Mouse (Mus musculus): ENCODE results near the gene Pdzd7. TPM values are rescaled to one million over a fixed set of nuclear protein-coding genes. Genes with fewer than 3 reads are reported as not detected.

Pdzd7 gene
- polyA plus RNA-seq, 2 experiments: 0.03 TPM; not detected in 1

DNA sequence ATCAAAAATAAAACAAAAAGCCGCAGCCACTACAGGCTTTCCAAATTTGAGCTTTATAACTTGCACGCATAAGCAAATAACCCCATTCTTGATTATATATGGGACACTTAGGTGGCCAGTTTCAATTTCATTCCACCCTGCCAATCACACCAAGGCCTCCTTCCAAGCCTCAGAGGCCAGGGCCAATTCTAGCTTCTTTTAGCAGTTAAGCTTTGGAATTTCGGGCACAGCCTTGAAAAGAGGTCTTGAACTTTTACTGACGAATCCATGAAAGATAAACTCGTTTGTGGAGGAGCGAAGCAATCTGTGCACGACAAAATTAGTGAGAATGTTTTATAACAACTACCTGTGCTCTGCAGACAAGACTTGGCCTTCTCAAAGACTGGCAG lies 12.2 kb upstream of the Pdzd7 start:
- WGBS (ENCODE audit: insufficient replicate concordance): 41% methylated on average over 7 of the region's 7 CpGs
- H3K4me1 ChIP-seq (replicated peaks; ENCODE audit: control insufficient read depth in 2 of 2, insufficient read depth in 2 of 2, low read length in 1 of 2): peaks cover 18 to 27% of the 10 kb centered on the region in 2 experiments
- TF ChIP-seq CTCF (IDR thresholded peaks at IDR 0.05; ENCODE audit: low read depth) (no peak), EP300 (IDR thresholded peaks at IDR 0.05; ENCODE audit: low read depth) (no peak)
- no peaks in the 10 kb centered on the region for H3K9me3 ChIP-seq (ENCODE audit: control insufficient read depth, low read length)
- peak overlapping the region; percentile 70 for H3K27ac ChIP-seq
- H3K4me2 ChIP-seq (ENCODE audit: low read depth): peak overlapping the region; percentile 92
- no peaks in the 10 kb centered on the region for H3K36me3 ChIP-seq (replicated peaks; ENCODE audit: control insufficient read depth, insufficient read depth, low read depth)
- peak overlapping the region; percentile 74 to 78 for H3K4me3 ChIP-seq (ENCODE audit: insufficient read depth in 1 of 2, low read depth in 2 of 2, low read length in 2 of 2)
- H3K27me3 ChIP-seq (ENCODE audit: control insufficient read depth, insufficient read depth, low read length): no peaks in the 10 kb centered on the region
- peak overlapping the region; percentile 88 for H3K9ac ChIP-seq (replicated peaks)
- no peak for DNase-seq (ENCODE audit: low read depth in 3 of 3, low spot score in 3 of 3)
- ATAC-seq (ENCODE audit: insufficient read depth): no peak

DNA sequence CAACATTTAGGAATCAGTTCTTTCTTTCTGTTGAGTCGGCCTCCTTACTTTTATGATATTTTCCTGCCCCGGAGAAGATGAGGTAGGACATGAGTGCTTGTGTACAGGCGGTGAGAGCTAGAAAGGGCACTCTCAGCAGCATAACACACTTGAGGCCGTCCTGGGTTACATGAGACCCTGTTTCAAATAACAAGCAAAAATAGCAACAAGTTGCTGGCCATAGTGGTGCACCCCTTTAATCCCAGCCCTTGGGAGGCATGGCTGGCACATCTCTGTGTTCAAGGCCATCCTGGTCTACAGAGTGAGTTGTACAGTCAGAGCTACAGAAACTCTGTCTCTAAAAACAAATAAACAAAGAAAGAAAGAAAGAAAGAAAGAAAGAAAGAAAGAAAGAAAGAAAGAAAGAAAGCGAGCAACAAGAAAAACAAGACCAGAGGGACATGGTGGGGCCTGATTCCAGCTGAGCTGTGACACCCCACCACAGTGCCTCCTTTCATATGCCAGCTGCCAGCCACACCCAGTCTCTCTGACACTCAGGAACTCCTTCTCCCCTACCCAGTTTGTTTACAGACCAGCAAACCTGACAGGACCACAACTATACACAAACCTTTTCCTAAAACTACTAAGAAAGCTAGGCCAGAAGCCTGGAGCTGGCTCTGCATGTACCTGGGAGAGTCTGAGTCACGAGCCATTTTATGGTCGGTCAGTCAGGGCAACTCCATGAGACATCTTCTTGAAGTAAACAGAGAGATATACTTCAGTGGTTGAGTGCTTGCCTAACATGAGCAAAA lies 11.6 kb upstream of the Pdzd7 start:
- Histone ChIP-seq H3K27ac (peak overlapping the region; percentile 70), H3K36me3 (replicated peaks; ENCODE audit: control insufficient read depth, insufficient read depth, low read depth) (no peaks in the 10 kb centered on the region), H3K9me3 (ENCODE audit: control insufficient read depth, low read length) (no peaks in the 10 kb centered on the region), H3K9ac (replicated peaks) (peak overlapping the region; percentile 20; the same call in 1 of the 2 replicates), H3K4me3 (ENCODE audit: insufficient read depth in 1 of 2, low read depth in 2 of 2, low read length in 2 of 2) (peak overlapping the region in 1 of 2 experiments; percentile 74; a peak in 2 of 4 replicates), H3K27me3 (ENCODE audit: control insufficient read depth, insufficient read depth, low read length) (no peaks in the 10 kb centered on the region), H3K4me2 (ENCODE audit: low read depth) (peak overlapping the region; percentile 92), H3K4me1 (replicated peaks; ENCODE audit: control insufficient read depth in 2 of 2, insufficient read depth in 2 of 2, low read length in 1 of 2) (peaks cover 18 to 27% of the 10 kb centered on the region in 2 experiments)
- ATAC-seq (ENCODE audit: insufficient read depth): no peak
- 62% methylated on average over 7 of the region's 7 CpGs for WGBS (ENCODE audit: insufficient replicate concordance)
- no peak for TF ChIP-seq EP300 (IDR thresholded peaks at IDR 0.05; ENCODE audit: low read depth)
- TF ChIP-seq CTCF (IDR thresholded peaks at IDR 0.05; ENCODE audit: low read depth): no peak
- no peak for DNase-seq (ENCODE audit: low read depth in 3 of 3, low spot score in 3 of 3)

DNA sequence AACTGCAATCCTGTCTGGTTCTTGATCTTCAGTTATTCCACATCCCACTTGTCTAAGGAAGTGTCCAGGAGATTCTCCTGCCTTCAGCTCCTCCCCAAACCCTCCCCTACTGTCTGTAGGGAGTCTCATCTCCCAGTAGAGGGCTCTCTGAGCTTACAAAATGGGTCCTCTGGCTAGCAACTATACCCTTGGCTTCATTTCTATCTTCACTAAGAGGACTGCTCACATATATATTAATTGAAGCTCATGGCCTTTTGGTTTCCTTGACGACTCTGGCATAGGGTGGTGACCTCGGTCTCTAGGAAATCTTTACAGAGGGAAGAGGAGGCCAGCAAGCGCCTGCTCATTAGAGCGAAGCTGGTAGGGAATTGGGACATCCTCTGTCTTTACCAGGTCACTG lies 10.8 kb upstream of the Pdzd7 start:
- ATAC-seq (ENCODE audit: insufficient read depth) (no peak), DNase-seq (ENCODE audit: low read depth in 3 of 3, low spot score in 3 of 3) (no peak)
- no peaks in the 10 kb centered on the region for H3K9me3 ChIP-seq (ENCODE audit: control insufficient read depth, low read length)
- no peak overlapping the region for H3K9ac ChIP-seq (replicated peaks)
- no peaks in the 10 kb centered on the region for H3K36me3 ChIP-seq (replicated peaks; ENCODE audit: control insufficient read depth, insufficient read depth, low read depth)
- TF ChIP-seq CTCF (IDR thresholded peaks at IDR 0.05; ENCODE audit: low read depth): peak; percentile 72
- TF ChIP-seq EP300 (IDR thresholded peaks at IDR 0.05; ENCODE audit: low read depth): no peak
- H3K4me2 ChIP-seq (ENCODE audit: low read depth): no peak overlapping the region
- no peak overlapping the region for H3K27ac ChIP-seq
- no peak overlapping the region for H3K4me3 ChIP-seq (ENCODE audit: insufficient read depth in 1 of 2, low read depth in 2 of 2, low read length in 2 of 2)
- no peaks in the 10 kb centered on the region for H3K27me3 ChIP-seq (ENCODE audit: control insufficient read depth, insufficient read depth, low read length)
- H3K4me1 ChIP-seq (replicated peaks; ENCODE audit: control insufficient read depth in 2 of 2, insufficient read depth in 2 of 2, low read length in 1 of 2): peaks cover 18 to 27% of the 10 kb centered on the region in 2 experiments
- WGBS (ENCODE audit: insufficient replicate concordance): 34% methylated on average over 4 of the region's 4 CpGs

DNA sequence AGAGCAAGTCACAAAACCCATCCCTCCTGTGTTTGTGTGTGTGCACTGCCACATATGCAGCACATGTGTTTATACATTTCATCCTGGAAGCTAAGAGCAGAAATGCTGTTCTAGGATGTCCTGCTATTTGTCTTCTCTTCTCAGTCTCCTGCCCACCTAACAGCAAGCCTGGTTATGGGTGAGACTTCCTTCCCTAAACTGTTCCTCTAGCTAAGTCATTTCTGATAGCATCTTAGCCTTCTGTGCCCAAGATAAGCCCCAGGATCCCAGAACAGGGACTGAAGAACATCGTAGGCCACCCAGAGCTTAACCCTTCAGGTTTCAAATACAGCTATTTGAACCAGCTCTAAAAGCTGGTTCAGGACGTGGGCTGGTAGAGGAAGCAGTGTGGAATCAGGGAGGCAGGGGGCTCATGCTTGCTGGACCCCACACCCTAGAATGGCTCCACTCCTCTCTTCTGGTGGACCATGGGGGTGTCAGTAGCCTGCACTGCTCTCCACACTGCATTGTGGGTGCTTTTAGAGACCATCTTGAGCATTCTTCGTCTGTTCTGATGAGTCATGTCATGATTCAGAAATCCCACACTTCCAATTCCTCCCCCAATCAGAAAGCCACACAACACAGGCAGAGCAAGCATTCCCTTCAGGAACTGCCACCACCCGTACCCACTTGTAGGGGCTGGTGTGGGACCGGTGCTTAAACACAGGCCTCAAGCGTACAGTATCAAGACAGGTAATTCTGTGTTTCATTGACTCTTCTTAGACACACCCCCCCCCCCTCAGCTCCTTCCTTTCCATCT lies 9.6 kb upstream of the Pdzd7 start:
- H3K9me3 ChIP-seq (ENCODE audit: control insufficient read depth, low read length): no peaks in the 10 kb centered on the region
- DNase-seq (ENCODE audit: low read depth in 3 of 3, low spot score in 3 of 3) (no peak), ATAC-seq (ENCODE audit: insufficient read depth) (no peak)
- no peak overlapping the region for H3K27ac ChIP-seq
- no peak overlapping the region for H3K4me2 ChIP-seq (ENCODE audit: low read depth)
- H3K4me3 ChIP-seq (ENCODE audit: insufficient read depth in 1 of 2, low read depth in 2 of 2, low read length in 2 of 2): no peak overlapping the region
- TF ChIP-seq EP300 (IDR thresholded peaks at IDR 0.05; ENCODE audit: low read depth) (no peak), CTCF (IDR thresholded peaks at IDR 0.05; ENCODE audit: low read depth) (no peak)
- no peak overlapping the region for H3K9ac ChIP-seq (replicated peaks)
- peaks cover 15 to 22% of the 10 kb centered on the region in 2 experiments for H3K4me1 ChIP-seq (replicated peaks; ENCODE audit: control insufficient read depth in 2 of 2, insufficient read depth in 2 of 2, low read length in 1 of 2)
- no peaks in the 10 kb centered on the region for H3K27me3 ChIP-seq (ENCODE audit: control insufficient read depth, insufficient read depth, low read length)
- WGBS (ENCODE audit: insufficient replicate concordance): 42% methylated on average over 6 of the region's 6 CpGs
- H3K36me3 ChIP-seq (replicated peaks; ENCODE audit: control insufficient read depth, insufficient read depth, low read depth): no peaks in the 10 kb centered on the region

DNA sequence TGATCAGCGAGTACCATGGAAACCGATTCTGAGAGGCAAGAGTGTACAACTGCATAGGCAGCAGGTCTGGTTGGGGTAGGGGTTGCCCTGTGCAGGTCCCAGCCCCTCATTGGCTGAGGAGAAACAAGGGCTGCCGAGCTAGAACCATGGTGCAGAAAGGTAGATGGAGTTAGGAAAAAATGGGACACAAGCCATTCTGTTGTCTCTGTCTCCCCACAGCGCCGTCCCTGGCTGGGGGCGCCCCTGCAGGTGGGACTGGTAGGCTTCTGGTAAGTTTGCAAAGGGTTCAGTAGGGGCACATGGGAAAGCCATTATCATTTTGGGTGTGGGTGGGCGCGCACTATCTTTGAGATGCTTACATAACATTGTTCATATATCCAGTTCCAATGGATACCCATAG lies 7.9 kb upstream of the Pdzd7 start:
- TF ChIP-seq CTCF (IDR thresholded peaks at IDR 0.05; ENCODE audit: low read depth) (no peak), EP300 (IDR thresholded peaks at IDR 0.05; ENCODE audit: low read depth) (no peak)
- Histone ChIP-seq H3K9me3 (ENCODE audit: control insufficient read depth, low read length) (no peaks in the 10 kb centered on the region), H3K36me3 (replicated peaks; ENCODE audit: control insufficient read depth, insufficient read depth, low read depth) (no peaks in the 10 kb centered on the region), H3K4me2 (ENCODE audit: low read depth) (no peak overlapping the region), H3K27ac (no peak overlapping the region), H3K9ac (replicated peaks) (no peak overlapping the region), H3K4me1 (replicated peaks; ENCODE audit: control insufficient read depth in 2 of 2, insufficient read depth in 2 of 2, low read length in 1 of 2) (peaks cover 12 to 18% of the 10 kb centered on the region in 2 experiments), H3K4me3 (ENCODE audit: insufficient read depth in 1 of 2, low read depth in 2 of 2, low read length in 2 of 2) (no peak overlapping the region), H3K27me3 (ENCODE audit: control insufficient read depth, insufficient read depth, low read length) (no peaks in the 10 kb centered on the region)
- 74% methylated on average over 8 of the region's 8 CpGs for WGBS (ENCODE audit: insufficient replicate concordance)
- ATAC-seq (ENCODE audit: insufficient read depth): no peak
- no peak for DNase-seq (ENCODE audit: low read depth in 3 of 3, low spot score in 3 of 3)
